Mouse (Mus musculus) myocyte (in vitro differentiated cells): Measurements from ENCODE around the gene Tbc1d5. TPM values are rescaled to one million over a fixed set of nuclear protein-coding genes. Genes with fewer than 3 reads are reported as not detected.
A peak's percentile ranks its signal among the peaks of the same experiment; 100 is the strongest.

Source experiments
- H3K27me3 ChIP-seq: one replicate; pipeline ENCODE4 v1.6.1; 2011; ENCODE audit not compliant: control insufficient read depth, insufficient read depth, insufficient read length
- H3K36me3 ChIP-seq: one replicate; pipeline ENCODE4 v1.6.1; 2011; ENCODE audit not compliant: control insufficient read depth, insufficient read depth
- H3K4me2 ChIP-seq: one replicate; pipeline ENCODE4 v1.6.1; 2011; ENCODE audit warnings: low read depth, control low read depth
- H3K4me3 ChIP-seq: one replicate; pipeline ENCODE4 v1.5.1; 2011; ENCODE audit warnings: mild to moderate bottlenecking, control low read depth, moderate library complexity
- H3K79me2 ChIP-seq: one replicate; pipeline ENCODE4 v1.6.1; 2011; ENCODE audit not compliant: control insufficient read depth, insufficient read depth
- H3ac ChIP-seq: one replicate; pipeline ENCODE4 v1.6.1; 2011; ENCODE audit not compliant: control insufficient read depth, insufficient read length
- CEBPB ChIP-seq: IDR thresholded peaks from 2 replicates; pipeline ENCODE4 v1.6.1; 2011; ENCODE audit warnings: mild to moderate bottlenecking, moderate library complexity; ENCODE audit not compliant: poor library complexity, insufficient read depth, severe bottlenecking
- E2F4 ChIP-seq: IDR thresholded peaks from one replicate; pipeline ENCODE4 v1.6.1; 2011; ENCODE audit warnings: mild to moderate bottlenecking, control low read depth, moderate library complexity; ENCODE audit not compliant: insufficient read depth
- MAX ChIP-seq: IDR thresholded peaks from one replicate; pipeline ENCODE4 v1.6.1; 2011; ENCODE audit warnings: low read depth, mild to moderate bottlenecking, control low read depth
- MYOD1 ChIP-seq, 3 experiments: IDR thresholded peaks; one replicate each; pipeline ENCODE4 v1.6.1; 2011; ENCODE audit warnings: control low read depth in 2 of 3, low read depth in 2 of 3, mild to moderate bottlenecking in 2 of 3, moderate library complexity in 1 of 3; ENCODE audit not compliant: insufficient read length in 2 of 3, control insufficient read depth in 1 of 3
- MYOG ChIP-seq, 3 experiments: IDR thresholded peaks; one replicate each; pipeline ENCODE4 v1.6.1; 2011; ENCODE audit warnings: control low read depth in 2 of 3, low read depth in 2 of 3, mild to moderate bottlenecking in 2 of 3; ENCODE audit not compliant: insufficient read length in 2 of 3, control insufficient read depth in 1 of 3, insufficient read depth in 1 of 3
- POLR2A ChIP-seq: IDR thresholded peaks from one replicate; pipeline ENCODE4 v1.6.1; 2011; ENCODE audit warnings: low read depth, mild to moderate bottlenecking, control low read depth, moderate library complexity; ENCODE audit not compliant: insufficient read length
- POLR2AphosphoS2 ChIP-seq: IDR thresholded peaks from one replicate; pipeline ENCODE4 v1.6.1; 2011; ENCODE audit warnings: low read depth, control low read depth; ENCODE audit not compliant: insufficient read length
- REST ChIP-seq: IDR thresholded peaks from one replicate; pipeline ENCODE4 v1.6.1; 2011; ENCODE audit warnings: mild to moderate bottlenecking, control low read depth, moderate library complexity; ENCODE audit not compliant: insufficient read depth, insufficient read length
- SRF ChIP-seq: IDR thresholded peaks from one replicate; pipeline ENCODE4 v1.6.1; 2011; ENCODE audit warnings: low read depth; ENCODE audit not compliant: control insufficient read depth, insufficient read length
- TCF12 ChIP-seq: IDR thresholded peaks from one replicate; pipeline ENCODE4 v1.6.1; 2011; ENCODE audit warnings: mild to moderate bottlenecking, control low read depth; ENCODE audit not compliant: poor library complexity, insufficient read depth, severe bottlenecking
- TCF3 ChIP-seq: IDR thresholded peaks from one replicate; pipeline ENCODE4 v1.6.1; 2011; ENCODE audit warnings: low read depth, control low read depth; ENCODE audit not compliant: insufficient read length
- USF1 ChIP-seq: IDR thresholded peaks from one replicate; pipeline ENCODE4 v1.6.1; 2011; ENCODE audit warnings: low read depth, mild to moderate bottlenecking, control low read depth, moderate library complexity
- polyA plus RNA-seq: library from polyadenylated mRNA; unstranded; fragments of >200 nt; fragmentation: generic; extraction: Trizol; gene quantifications from one replicate; pipeline ENCODE4 v1.2.1, GENCODE M21; 2012; ENCODE audit warnings: missing spikeins

Tbc1d5 gene
- polyA plus RNA-seq, 1 experiment, result 6.3 TPM

DNA sequence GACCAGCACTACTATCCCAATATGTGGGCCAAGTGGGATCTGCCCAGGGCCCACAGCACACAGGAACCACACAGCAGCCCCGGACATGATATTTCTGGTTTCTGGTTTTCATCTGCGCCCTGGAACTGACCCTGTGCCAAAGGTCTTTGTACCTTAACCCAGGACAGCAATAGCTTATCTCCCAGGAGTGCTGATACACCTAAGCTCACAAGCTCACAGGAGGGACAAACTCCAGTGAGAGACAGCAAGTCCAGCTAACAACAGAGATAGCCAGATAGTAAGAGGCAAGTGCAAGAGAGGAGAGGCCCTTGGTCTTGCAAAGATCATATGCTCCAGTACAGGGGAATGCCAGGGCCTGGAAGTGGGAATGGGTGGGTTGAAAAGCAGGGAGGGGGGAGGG lies 263.9 kb downstream of the Tbc1d5 start:
- H3K4me3 ChIP-seq, result no peak overlapping the region
- no peak for TF ChIP-seq MYOD1 (IDR thresholded peaks at IDR 0.05; ENCODE audit: control insufficient read depth in 1 of 3, insufficient read length in 2 of 3, low read depth in 2 of 3)
- no peak for TF ChIP-seq TCF3
- TF ChIP-seq CEBPB, result no peak
- TF ChIP-seq POLR2A, result no peak
- no peak for TF ChIP-seq E2F4
- no peak for TF ChIP-seq USF1
- TF ChIP-seq MYOG (IDR thresholded peaks at IDR 0.05; ENCODE audit: control insufficient read depth in 1 of 3, insufficient read depth in 1 of 3, insufficient read length in 2 of 3, low read depth in 2 of 3), result no peak
- no peak for TF ChIP-seq SRF
- no peak for TF ChIP-seq REST
- no peak for TF ChIP-seq TCF12
- TF ChIP-seq MAX, result no peak
- TF ChIP-seq POLR2AphosphoS2, result no peak
- no peak overlapping the region for H3K4me2 ChIP-seq
- H3K79me2 ChIP-seq, result no peaks in the 10 kb centered on the region
- no peak overlapping the region for H3ac ChIP-seq
- no peaks in the 10 kb centered on the region for H3K27me3 ChIP-seq
- no peaks in the 10 kb centered on the region for H3K36me3 ChIP-seq

DNA sequence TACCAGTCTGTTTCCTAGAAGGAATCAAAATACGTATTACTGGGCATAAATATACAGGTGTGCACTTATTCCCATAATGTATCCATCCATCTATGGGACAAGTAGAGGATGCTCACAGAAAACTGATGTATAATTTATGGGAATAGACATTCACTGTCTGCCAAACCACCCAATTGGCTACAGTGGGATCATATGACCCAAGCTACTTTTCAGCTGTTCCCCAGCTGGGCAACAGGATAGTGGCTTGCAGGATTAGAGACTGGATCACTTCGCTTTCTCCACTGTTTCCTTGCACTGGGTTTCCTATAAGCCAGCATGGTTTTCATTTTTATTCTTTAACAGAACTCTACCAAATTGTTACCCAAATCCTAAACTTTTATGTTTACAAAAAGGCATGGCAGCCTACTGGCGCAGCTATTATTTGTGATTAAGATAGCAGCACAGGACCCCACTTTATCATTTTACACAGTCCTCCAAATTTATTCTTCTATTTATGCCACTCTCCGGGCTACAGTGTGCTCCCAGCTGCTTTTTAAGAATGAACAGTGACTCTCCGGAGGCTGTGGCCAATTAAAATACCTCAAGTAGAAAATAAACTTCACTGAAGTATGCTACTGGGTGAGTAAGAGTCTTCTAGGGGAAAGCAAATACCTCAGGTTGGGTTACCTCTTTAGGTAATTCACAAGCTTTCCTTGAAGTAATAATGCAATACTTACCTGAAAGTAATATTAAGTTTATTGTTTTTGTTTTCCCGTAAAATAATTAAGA lies 270.4 kb downstream of the Tbc1d5 start:
- no peak for TF ChIP-seq REST
- peak; percentile 33 to 74 (median 54) for TF ChIP-seq MYOD1 (IDR thresholded peaks at IDR 0.05; ENCODE audit: control insufficient read depth in 1 of 3, insufficient read length in 2 of 3, low read depth in 2 of 3)
- no peak for TF ChIP-seq CEBPB
- TF ChIP-seq MYOG (IDR thresholded peaks at IDR 0.05; ENCODE audit: control insufficient read depth in 1 of 3, insufficient read depth in 1 of 3, insufficient read length in 2 of 3, low read depth in 2 of 3), result peak in 2 of 3 experiments; percentile 64 to 85
- no peak for TF ChIP-seq MAX
- peak; percentile 48 for TF ChIP-seq USF1
- TF ChIP-seq TCF3, result peak; percentile 7
- no peak for TF ChIP-seq E2F4
- no peak for TF ChIP-seq POLR2AphosphoS2
- no peak for TF ChIP-seq SRF
- TF ChIP-seq POLR2A, result no peak
- TF ChIP-seq TCF12, result peak; percentile 34
- no peak overlapping the region for H3K4me3 ChIP-seq
- H3K4me2 ChIP-seq, result peak overlapping the region; percentile 20
- H3ac ChIP-seq, result no peak overlapping the region
- H3K27me3 ChIP-seq, result no peaks in the 10 kb centered on the region
- no peaks in the 10 kb centered on the region for H3K36me3 ChIP-seq
- no peaks in the 10 kb centered on the region for H3K79me2 ChIP-seq

DNA sequence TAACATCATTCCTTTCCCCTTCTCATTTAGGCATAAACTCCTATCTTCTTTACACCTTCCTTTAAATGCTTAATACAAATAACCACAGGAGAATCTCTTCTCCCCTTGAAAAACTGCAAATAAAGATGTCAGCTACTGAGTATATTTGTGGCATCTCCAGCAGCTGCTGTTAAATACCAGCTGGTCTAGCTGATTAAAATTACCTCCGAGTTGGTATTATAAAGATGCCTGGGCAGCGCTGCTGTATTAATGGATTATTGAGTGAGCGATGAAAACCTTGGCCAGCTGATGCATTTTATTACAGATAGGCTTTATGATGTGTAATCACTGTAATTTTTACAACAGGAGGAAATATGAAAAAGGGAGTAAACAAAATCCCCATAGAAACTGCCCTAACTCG lies 271.0 kb downstream of the Tbc1d5 start:
- no peak overlapping the region for H3ac ChIP-seq
- no peak overlapping the region for H3K4me2 ChIP-seq
- no peak overlapping the region for H3K4me3 ChIP-seq
- no peaks in the 10 kb centered on the region for H3K36me3 ChIP-seq
- H3K79me2 ChIP-seq, result no peaks in the 10 kb centered on the region
- TF ChIP-seq MYOD1 (IDR thresholded peaks at IDR 0.05; ENCODE audit: control insufficient read depth in 1 of 3, insufficient read length in 2 of 3, low read depth in 2 of 3) (peak in 1 of 3 experiments; percentile 8), MYOG (IDR thresholded peaks at IDR 0.05; ENCODE audit: control insufficient read depth in 1 of 3, insufficient read depth in 1 of 3, insufficient read length in 2 of 3, low read depth in 2 of 3) (peak in 1 of 3 experiments; percentile 39), REST (no peak)
- H3K27me3 ChIP-seq, result no peaks in the 10 kb centered on the region

DNA sequence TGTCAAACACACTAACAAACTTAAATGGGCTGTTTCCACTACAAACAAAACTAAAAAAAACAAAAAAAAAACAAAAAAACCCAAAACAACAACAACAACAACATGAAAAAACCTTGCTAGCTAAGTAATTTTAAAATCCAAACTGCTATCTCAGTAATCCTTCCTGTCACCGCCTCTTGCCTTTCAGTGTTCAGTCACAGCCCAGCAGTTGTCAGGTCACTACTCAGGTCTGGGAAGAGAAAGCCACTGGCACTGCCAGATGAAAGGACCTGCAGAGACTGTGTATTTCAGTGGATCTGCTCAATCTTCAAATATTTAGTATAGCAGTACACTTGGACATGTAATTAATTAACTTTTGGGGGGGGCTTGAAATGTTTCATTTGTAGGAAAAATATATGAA lies 272.5 kb downstream of the Tbc1d5 start:
- H3K4me2 ChIP-seq, result no peak overlapping the region
- no peaks in the 10 kb centered on the region for H3K27me3 ChIP-seq
- TF ChIP-seq MYOG (IDR thresholded peaks at IDR 0.05; ENCODE audit: control insufficient read depth in 1 of 3, insufficient read depth in 1 of 3, insufficient read length in 2 of 3, low read depth in 2 of 3) (no peak), MYOD1 (IDR thresholded peaks at IDR 0.05; ENCODE audit: control insufficient read depth in 1 of 3, insufficient read length in 2 of 3, low read depth in 2 of 3) (no peak), REST (no peak), SRF (no peak), TCF12 (no peak), MAX (no peak), POLR2AphosphoS2 (no peak), TCF3 (no peak), USF1 (no peak)
- H3ac ChIP-seq, result no peak overlapping the region
- H3K4me3 ChIP-seq, result no peak overlapping the region
- H3K36me3 ChIP-seq, result no peaks in the 10 kb centered on the region
- H3K79me2 ChIP-seq, result no peaks in the 10 kb centered on the region
